Mouse (Mus musculus) limb, embryonic 15.5 days (tissue): ENCODE measurements around the gene Treml1. TPM values are rescaled to one million over a fixed set of nuclear protein-coding genes. Genes with fewer than 3 reads are reported as not detected.

ENCODE experiments used
- ATAC-seq: fragments of 200-750 bp; cut with Nextera tagmentation; 2 replicates; pipeline ENCODE4 v1.8.0; 2017; ENCODE audit warnings: low read depth, moderate TSS enrichment; ENCODE audit not compliant: insufficient number of reproducible peaks, low FRiP score, low TSS enrichment
- H3K27ac ChIP-seq: fragments of 300-500 bp; sonication (generic); 2 replicates; pipeline ENCODE4 v1.5.1; 2015; ENCODE audit warnings: moderate library complexity, mild to moderate bottlenecking, inconsistent platforms
- H3K27me3 ChIP-seq: fragments of 300-500 bp; sonication (generic); 2 replicates; pipeline ENCODE4 v1.6.1; 2015; ENCODE audit warnings: inconsistent platforms
- H3K36me3 ChIP-seq: fragments of 300-500 bp; sonication (generic); 2 replicates; pipeline ENCODE4 v1.6.1; 2015; ENCODE audit warnings: inconsistent platforms
- H3K4me1 ChIP-seq: fragments of 300-500 bp; sonication (generic); 2 replicates; pipeline ENCODE4 v1.6.1; 2015; ENCODE audit warnings: inconsistent platforms
- H3K4me2 ChIP-seq: fragments of 300-500 bp; sonication (generic); 2 replicates; pipeline ENCODE4 v1.6.1; 2015; ENCODE audit warnings: mild to moderate bottlenecking, inconsistent platforms
- H3K4me3 ChIP-seq: fragments of 300-500 bp; sonication (generic); 2 replicates; pipeline ENCODE4 v1.5.1; 2015; ENCODE audit warnings: mild to moderate bottlenecking, inconsistent platforms
- H3K9ac ChIP-seq: fragments of 300-500 bp; sonication (generic); 2 replicates; pipeline ENCODE4 v1.6.1; 2015; ENCODE audit warnings: inconsistent platforms
- H3K9me3 ChIP-seq: fragments of 300-500 bp; sonication (generic); 2 replicates; pipeline ENCODE4 v1.6.1; 2016; ENCODE audit warnings: inconsistent platforms
- WGBS: fragments of 180-500 bp; shearing (Covaris S2); methylation state at CpG from one replicate; pipeline ENCODE4 v1.1.7; 2015; 5-methylcytosine and 5-hydroxymethylcytosine counted together
- polyA plus RNA-seq: library from polyadenylated mRNA; unstranded; fragments of >200 nt; fragmentation: Nextera tagmentation; extraction: Ambion mirVana; gene quantifications from 2 replicates; pipeline ENCODE4 v1.2.1, GENCODE M21; 2015

Treml1 gene
- polyA plus RNA-seq, 1 experiment from 2014 or later: 0.83 TPM

DNA sequence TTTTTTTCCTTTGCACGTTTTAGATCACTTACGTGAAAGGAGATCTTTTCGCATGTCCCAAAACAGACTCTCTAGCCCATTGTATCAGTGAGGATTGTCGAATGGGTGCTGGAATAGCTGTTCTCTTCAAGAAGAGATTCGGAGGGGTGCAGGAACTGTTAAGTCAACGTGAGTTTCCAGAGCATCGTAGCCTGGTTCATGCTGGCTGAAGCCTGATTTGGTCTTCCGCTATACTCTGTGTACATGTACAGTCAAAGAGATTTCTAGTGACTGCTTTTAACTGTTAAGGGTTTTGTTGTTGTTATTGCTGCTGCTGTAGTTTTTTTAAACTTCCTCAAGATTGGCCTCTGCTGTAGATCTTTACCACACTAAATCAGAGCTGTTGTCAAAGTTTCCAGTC lies 51.5 kb downstream of the Treml1 start:
- peak overlapping the region; percentile 87 for H3K4me3 ChIP-seq
- peaks cover 23% of the 10 kb centered on the region for H3K4me1 ChIP-seq
- 35% methylated on average over 8 of the region's 8 CpGs for WGBS
- peak overlapping the region; percentile 51 for H3K4me2 ChIP-seq
- ATAC-seq: no peak
- 0 out of 2 replicates have a peak overlapping the region, but pooled peaks have one; percentile 61 for H3K9ac ChIP-seq
- H3K27ac ChIP-seq: peak overlapping the region; percentile 100
- H3K27me3 ChIP-seq: no peaks in the 10 kb centered on the region
- peaks cover 33% of the 10 kb centered on the region for H3K36me3 ChIP-seq
- H3K9me3 ChIP-seq: no peaks in the 10 kb centered on the region

DNA sequence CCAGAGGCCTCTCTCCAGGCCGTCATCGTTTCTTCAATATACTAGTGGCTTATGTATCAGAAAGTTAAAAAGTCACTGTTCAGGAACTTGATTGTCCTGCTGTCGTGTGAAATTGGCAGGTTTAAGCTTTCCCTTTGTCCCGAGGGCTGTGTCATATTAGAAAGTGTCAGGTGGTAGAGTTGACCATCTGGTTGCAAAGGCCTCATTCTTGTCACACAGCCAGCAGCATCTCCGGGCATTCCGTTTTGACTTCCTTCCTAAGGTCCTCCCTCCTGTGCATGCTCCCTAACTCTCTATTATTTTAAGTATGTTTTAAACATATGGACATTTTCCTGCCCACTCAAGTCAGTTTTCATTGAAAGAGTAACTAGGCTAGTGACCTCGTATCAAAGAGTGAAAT lies 56.3 kb downstream of the Treml1 start:
- H3K27ac ChIP-seq: no peak overlapping the region
- peaks cover 8% of the 10 kb centered on the region for H3K4me1 ChIP-seq
- H3K36me3 ChIP-seq: peaks cover 47% of the 10 kb centered on the region
- ATAC-seq: no peak
- H3K4me2 ChIP-seq: no peak overlapping the region
- no peak overlapping the region for H3K9ac ChIP-seq
- no peaks in the 10 kb centered on the region for H3K9me3 ChIP-seq
- 64% methylated on average over 7 of the region's 7 CpGs for WGBS
- H3K27me3 ChIP-seq: no peaks in the 10 kb centered on the region
- H3K4me3 ChIP-seq: no peak overlapping the region

Other genes starting within 250 kb of the Treml1 start
- 0.12 TPM in 1 of 2 replicates, not detected in the other for gene 9830107B12Rik, start 213.6 kb upstream of the Treml1 start, polyA plus RNA-seq
- gene A530064D06Rik, start 192.6 kb upstream of the Treml1 start, polyA plus RNA-seq: 0.17 TPM in 1 of 2 replicates, not detected in the other
- gene Trem1, start 127.1 kb upstream of the Treml1 start, polyA plus RNA-seq: 0.06 and 0.15 TPM in 2 replicates
- gene Trem3, start 112.1 kb upstream of the Treml1 start, polyA plus RNA-seq: 0.15 TPM in 1 of 2 replicates, not detected in the other
- gene Treml4, start 95.6 kb upstream of the Treml1 start, polyA plus RNA-seq: 0.26 and 0.37 TPM in 2 replicates
- 0.05 and 0.18 TPM in 2 replicates for gene Treml2, start 60.4 kb upstream of the Treml1 start, polyA plus RNA-seq
- gene B430306N03Rik, start 43.8 kb upstream of the Treml1 start, polyA plus RNA-seq: 0.15 and 0.17 TPM in 2 replicates
- gene Trem2, start 13.5 kb upstream of the Treml1 start, polyA plus RNA-seq: 5.5 and 6.9 TPM in 2 replicates
- 13.6 and 13.9 TPM in 2 replicates for gene Nfya, start 50.0 kb downstream of the Treml1 start, polyA plus RNA-seq
- gene Oard1, start 50.1 kb downstream of the Treml1 start, polyA plus RNA-seq: 38.4 and 40.3 TPM in 2 replicates
- gene Apobec2, start 73.0 kb downstream of the Treml1 start, polyA plus RNA-seq: 26.8 and 97.4 TPM in 2 replicates
- gene Tspo2, start 91.6 kb downstream of the Treml1 start, polyA plus RNA-seq: 1.8 and 3.0 TPM in 2 replicates
- 0.06 and 0.14 TPM in 2 replicates for gene Unc5cl, start 95.0 kb downstream of the Treml1 start, polyA plus RNA-seq